Mouse (Mus musculus): ENCODE measurements around the gene St5. TPM values are rescaled to one million over a fixed set of nuclear protein-coding genes. Genes with fewer than 3 reads are reported as not detected.

Gene St5
- polyA plus RNA-seq, 1 experiment: 46.2 TPM

GRCm38 (mm10) chr7:109541609-109542363, 161.6 kb downstream of the St5 start:
- H3K27ac ChIP-seq (ENCODE audit: control insufficient read depth, insufficient read depth, low read depth, low read length, poor library complexity): no peak overlapping the region
- WGBS: 27% methylated on average over 10 of the region's 10 CpGs

GRCm38 (mm10) chr7:109540902-109541301, 162.5 kb downstream of the St5 start:
- Histone ChIP-seq H3K4me3 (replicated peaks; ENCODE audit: control insufficient read depth, low read depth, low read length) (no peak overlapping the region), H3K4me1 (ENCODE audit: control insufficient read depth, insufficient read depth, low read length) (peaks cover 3% of the 10 kb centered on the region; the same call in 1 of the 2 replicates), H3K27ac (ENCODE audit: control insufficient read depth, insufficient read depth, low read depth, low read length, poor library complexity) (no peak overlapping the region)
- TF ChIP-seq POLR2A (IDR thresholded peaks at IDR 0.05; ENCODE audit: borderline replicate concordance, control insufficient read depth, low read depth, low read length) (no peak), CTCF (IDR thresholded peaks at IDR 0.05; ENCODE audit: control insufficient read depth, insufficient read depth, low read length) (no peak)

More at GRCm38 (mm10) chr7:109541609-109542363, 161.6 kb downstream of the St5 start:
- Histone ChIP-seq H3K4me1 (ENCODE audit: control insufficient read depth, insufficient read depth, low read length) (peaks cover 3% of the 10 kb centered on the region; the same call in 1 of the 2 replicates), H3K4me3 (replicated peaks; ENCODE audit: control insufficient read depth, low read depth, low read length) (no peak overlapping the region)
- TF ChIP-seq POLR2A (IDR thresholded peaks at IDR 0.05; ENCODE audit: borderline replicate concordance, control insufficient read depth, low read depth, low read length) (no peak), CTCF (IDR thresholded peaks at IDR 0.05; ENCODE audit: control insufficient read depth, insufficient read depth, low read length) (no peak)

- H3K27ac ChIP-seq (ENCODE audit: control insufficient read depth, insufficient read depth, low read depth, low read length, poor library complexity): no peak overlapping the region
- TF ChIP-seq CTCF (IDR thresholded peaks at IDR 0.05; ENCODE audit: control insufficient read depth, insufficient read depth, low read length) (no peak), POLR2A (IDR thresholded peaks at IDR 0.05; ENCODE audit: borderline replicate concordance, control insufficient read depth, low read depth, low read length) (no peak)
- no peaks in the 10 kb centered on the region for H3K4me1 ChIP-seq (ENCODE audit: control insufficient read depth, insufficient read depth, low read length)
- H3K4me3 ChIP-seq (replicated peaks; ENCODE audit: control insufficient read depth, low read depth, low read length): no peak overlapping the region
- 84% methylated on average over 4 of the region's 4 CpGs for WGBS
Measured at GRCm38 (mm10) chr7:109536451-109536946, 166.9 kb downstream of the St5 start.

GRCm38 (mm10) chr7:109534921-109535320, 168.5 kb downstream of the St5 start:
- no peak overlapping the region for H3K27ac ChIP-seq (ENCODE audit: control insufficient read depth, insufficient read depth, low read depth, low read length, poor library complexity)
- 80% methylated on average over 3 of the region's 3 CpGs for WGBS
- H3K4me1 ChIP-seq (ENCODE audit: control insufficient read depth, insufficient read depth, low read length): no peaks in the 10 kb centered on the region
- TF ChIP-seq CTCF (IDR thresholded peaks at IDR 0.05; ENCODE audit: control insufficient read depth, insufficient read depth, low read length) (no peak), POLR2A (IDR thresholded peaks at IDR 0.05; ENCODE audit: borderline replicate concordance, control insufficient read depth, low read depth, low read length) (no peak)
- no peak overlapping the region for H3K4me3 ChIP-seq (replicated peaks; ENCODE audit: control insufficient read depth, low read depth, low read length)

GRCm38 (mm10) chr7:109533888-109534287, 169.5 kb downstream of the St5 start:
- TF ChIP-seq CTCF (IDR thresholded peaks at IDR 0.05; ENCODE audit: control insufficient read depth, insufficient read depth, low read length) (no peak), POLR2A (IDR thresholded peaks at IDR 0.05; ENCODE audit: borderline replicate concordance, control insufficient read depth, low read depth, low read length) (no peak)
- Histone ChIP-seq H3K27ac (ENCODE audit: control insufficient read depth, insufficient read depth, low read depth, low read length, poor library complexity) (no peak overlapping the region), H3K4me1 (ENCODE audit: control insufficient read depth, insufficient read depth, low read length) (no peaks in the 10 kb centered on the region), H3K4me3 (replicated peaks; ENCODE audit: control insufficient read depth, low read depth, low read length) (no peak overlapping the region)
- 84% methylated on average over 4 of the region's 4 CpGs for WGBS

- no peak overlapping the region for H3K4me3 ChIP-seq (replicated peaks; ENCODE audit: control insufficient read depth, low read depth, low read length)
- no peaks in the 10 kb centered on the region for H3K4me1 ChIP-seq (ENCODE audit: control insufficient read depth, insufficient read depth, low read length)
- 79% methylated on average over 4 of the region's 4 CpGs for WGBS
- H3K27ac ChIP-seq (ENCODE audit: control insufficient read depth, insufficient read depth, low read depth, low read length, poor library complexity): no peak overlapping the region
- TF ChIP-seq CTCF (IDR thresholded peaks at IDR 0.05; ENCODE audit: control insufficient read depth, insufficient read depth, low read length) (no peak), POLR2A (IDR thresholded peaks at IDR 0.05; ENCODE audit: borderline replicate concordance, control insufficient read depth, low read depth, low read length) (no peak)
Measured at GRCm38 (mm10) chr7:109533129-109533528, 170.3 kb downstream of the St5 start.

GRCm38 (mm10) chr7:109532691-109533090, 170.7 kb downstream of the St5 start:
- 69% methylated on average over 3 of the region's 3 CpGs for WGBS
- no peak for TF ChIP-seq POLR2A (IDR thresholded peaks at IDR 0.05; ENCODE audit: borderline replicate concordance, control insufficient read depth, low read depth, low read length)
- TF ChIP-seq CTCF (IDR thresholded peaks at IDR 0.05; ENCODE audit: control insufficient read depth, insufficient read depth, low read length): no peak
- Histone ChIP-seq H3K4me3 (replicated peaks; ENCODE audit: control insufficient read depth, low read depth, low read length) (no peak overlapping the region), H3K27ac (ENCODE audit: control insufficient read depth, insufficient read depth, low read depth, low read length, poor library complexity) (no peak overlapping the region), H3K4me1 (ENCODE audit: control insufficient read depth, insufficient read depth, low read length) (no peaks in the 10 kb centered on the region)

- Histone ChIP-seq H3K4me1 (ENCODE audit: control insufficient read depth, insufficient read depth, low read length) (no peaks in the 10 kb centered on the region), H3K27ac (ENCODE audit: control insufficient read depth, insufficient read depth, low read depth, low read length, poor library complexity) (no peak overlapping the region)
- TF ChIP-seq POLR2A (IDR thresholded peaks at IDR 0.05; ENCODE audit: borderline replicate concordance, control insufficient read depth, low read depth, low read length) (no peak), CTCF (IDR thresholded peaks at IDR 0.05; ENCODE audit: control insufficient read depth, insufficient read depth, low read length) (no peak)
Measured at GRCm38 (mm10) chr7:109531501-109531900, 171.9 kb downstream of the St5 start.

More at GRCm38 (mm10) chr7:109531501-109531900, 171.9 kb downstream of the St5 start:
- H3K4me3 ChIP-seq (replicated peaks; ENCODE audit: control insufficient read depth, low read depth, low read length): no peak overlapping the region
- 65% methylated on average over 5 of the region's 5 CpGs for WGBS

Data from bone marrow, adult 2 months (tissue).